Mouse (Mus musculus) adrenal gland, postnatal 14 days (tissue): ENCODE measurements around the gene Gm20481. TPM values are rescaled to one million over a fixed set of nuclear protein-coding genes. Genes with fewer than 3 reads are reported as not detected.

Source experiments
- total RNA-seq: library from RNA; stranded (reverse); gene quantifications from 2 replicates; pipeline ENCODE4 v1.2.3, GENCODE M21; 2021

Gene Gm20481
- total RNA-seq, 1 experiment from 2014 or later: not detected

Other genes starting within 250 kb of the Gm20481 start
- 110 and 152 TPM in 2 replicates for gene C4b, start 226.0 kb upstream of the Gm20481 start, total RNA-seq
- gene Cyp21a1, start 165.4 kb upstream of the Gm20481 start, total RNA-seq: 3,653 and 3,825 TPM in 2 replicates
- 38.0 and 38.6 TPM in 2 replicates for gene Stk19, start 133.0 kb upstream of the Gm20481 start, total RNA-seq
- gene Dxo, start 132.9 kb upstream of the Gm20481 start, total RNA-seq: 65.0 and 65.5 TPM in 2 replicates
- 55.0 and 60.0 TPM in 2 replicates for gene Skiv2l, start 119.7 kb upstream of the Gm20481 start, total RNA-seq
- gene Nelfe, start 119.5 kb upstream of the Gm20481 start, total RNA-seq: 54.4 and 58.4 TPM in 2 replicates
- gene Cfb, start 107.4 kb upstream of the Gm20481 start, total RNA-seq: 36.2 and 180 TPM in 2 replicates
- 13.8 and 15.2 TPM in 2 replicates for gene Zbtb12, start 90.4 kb upstream of the Gm20481 start, total RNA-seq
- gene Gm20547, start 87.9 kb upstream of the Gm20481 start, total RNA-seq: not detected in 2 replicates
- gene C2, start 71.6 kb upstream of the Gm20481 start, total RNA-seq: 43.2 and 54.5 TPM in 2 replicates
- gene Ehmt2, start 71.4 kb upstream of the Gm20481 start, total RNA-seq: 112 and 134 TPM in 2 replicates
- gene Slc44a4, start 55.4 kb upstream of the Gm20481 start, total RNA-seq: 1.5 and 1.7 TPM in 2 replicates
- 19.3 and 25.2 TPM in 2 replicates for gene Neu1, start 38.7 kb upstream of the Gm20481 start, total RNA-seq
- gene Hspa1b, start 10.7 kb upstream of the Gm20481 start, total RNA-seq: 29.6 and 90.6 TPM in 2 replicates
- 12.7 and 38.7 TPM in 2 replicates for gene Hspa1a, start 2.2 kb downstream of the Gm20481 start, total RNA-seq
- gene Hspa1l, start 2.8 kb downstream of the Gm20481 start, total RNA-seq: 0.34 and 0.37 TPM in 2 replicates
- 39.4 and 44.2 TPM in 2 replicates for gene Lsm2, start 11.9 kb downstream of the Gm20481 start, total RNA-seq
- gene Vars, start 31.1 kb downstream of the Gm20481 start, total RNA-seq: 55.3 and 71.7 TPM in 2 replicates
- gene Vwa7, start 46.7 kb downstream of the Gm20481 start, total RNA-seq: 0.85 and 1.2 TPM in 2 replicates
- gene Sapcd1, start 58.1 kb downstream of the Gm20481 start, total RNA-seq: 1.3 and 1.7 TPM in 2 replicates
- gene Msh5, start 76.8 kb downstream of the Gm20481 start, total RNA-seq: 1.8 and 3.6 TPM in 2 replicates
- 83.0 and 109 TPM in 2 replicates for gene Clic1, start 80.1 kb downstream of the Gm20481 start, total RNA-seq
- gene Ddah2, start 89.1 kb downstream of the Gm20481 start, total RNA-seq: 24.2 and 30.6 TPM in 2 replicates
- not detected in 2 replicates for gene Ly6g6c, start 95.5 kb downstream of the Gm20481 start, total RNA-seq
- 0.26 and 0.71 TPM in 2 replicates for gene Mpig6b, start 96.3 kb downstream of the Gm20481 start, total RNA-seq
- gene Ly6g6e, start 107.0 kb downstream of the Gm20481 start, total RNA-seq: not detected in 2 replicates
- 1.1 and 1.7 TPM in 2 replicates for gene Ly6g6d, start 108.2 kb downstream of the Gm20481 start, total RNA-seq
- not detected in 2 replicates for gene Ly6g6f, start 115.7 kb downstream of the Gm20481 start, total RNA-seq
- 69.7 and 76.3 TPM in 2 replicates for gene Abhd16a, start 119.4 kb downstream of the Gm20481 start, total RNA-seq
- not detected in 2 replicates for gene Ly6g5c, start 138.4 kb downstream of the Gm20481 start, total RNA-seq
- gene Ly6g5b, start 145.5 kb downstream of the Gm20481 start, total RNA-seq: 0.33 and 1.1 TPM in 2 replicates
- gene Gpank1, start 151.5 kb downstream of the Gm20481 start, total RNA-seq: 11.3 and 12.3 TPM in 2 replicates
- 210 and 214 TPM in 2 replicates for gene Csnk2b, start 152.1 kb downstream of the Gm20481 start, total RNA-seq
- gene D17H6S53E, start 156.5 kb downstream of the Gm20481 start, total RNA-seq: 23.6 and 24.8 TPM in 2 replicates
- gene Apom, start 162.1 kb downstream of the Gm20481 start, total RNA-seq: 3.3 and 35.6 TPM in 2 replicates
- gene Bag6, start 165.3 kb downstream of the Gm20481 start, total RNA-seq: 357 and 375 TPM in 2 replicates
- gene Prrc2a, start 195.0 kb downstream of the Gm20481 start, total RNA-seq: 246 and 247 TPM in 2 replicates
- gene Aif1, start 206.2 kb downstream of the Gm20481 start, total RNA-seq: 3.3 and 5.6 TPM in 2 replicates
- gene Lst1, start 218.5 kb downstream of the Gm20481 start, total RNA-seq: 5.6 and 11.9 TPM in 2 replicates
- gene Ltb, start 224.5 kb downstream of the Gm20481 start, total RNA-seq: 4.3 and 35.6 TPM in 2 replicates
- gene Tnf, start 232.1 kb downstream of the Gm20481 start, total RNA-seq: 0.33 and 1.4 TPM in 2 replicates
- gene Lta, start 235.4 kb downstream of the Gm20481 start, total RNA-seq: 0.33 and 2.7 TPM in 2 replicates